Mouse (Mus musculus) lung, adult 2 months (tissue): ENCODE measurements around the gene Tnrc6c.

Experiments used
- CTCF ChIP-seq: fragments of 200-500 bp; IDR thresholded peaks from 2 replicates; pipeline ENCODE4 v1.5.1; 2011; ENCODE audit warnings: mild to moderate bottlenecking, low read length, control low read depth; ENCODE audit not compliant: insufficient read depth
- POLR2A ChIP-seq: fragments of 200-500 bp; IDR thresholded peaks from 2 replicates; pipeline ENCODE4 v1.6.1; 2011; ENCODE audit warnings: low read depth, mild to moderate bottlenecking, control low read depth, low read length, borderline replicate concordance; ENCODE audit errors: extremely low read depth

GRCm38 (mm10) chr11:117780582-117781111, 126.6 kb downstream of the Tnrc6c start:
- no peak for TF ChIP-seq CTCF
- TF ChIP-seq POLR2A = no peak; the same call in 1 of the 2 replicates
